ENCODE assay signal across 16 mouse cellular contexts in the genomic region with DNA sequence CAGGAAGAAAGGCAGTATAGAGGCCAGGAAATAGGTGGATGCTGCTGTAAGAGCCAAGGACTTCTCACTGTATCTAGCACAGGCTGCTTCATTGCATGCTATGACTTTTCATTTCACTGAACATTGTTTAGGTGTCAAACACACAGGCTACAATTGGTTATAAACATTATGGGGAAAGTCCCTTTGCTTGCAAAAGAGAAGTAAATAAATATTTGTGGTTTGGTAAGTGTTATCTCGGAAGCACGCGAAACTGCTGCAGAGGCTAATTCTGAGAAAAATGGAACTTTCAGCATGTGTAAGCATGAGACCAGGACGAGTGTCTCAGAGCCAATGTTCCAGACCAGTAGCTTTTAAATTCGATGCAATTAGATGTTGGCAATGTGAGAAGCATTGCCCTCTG. TPM values are rescaled to one million over a fixed set of nuclear protein-coding genes. Genes with fewer than 3 reads are reported as not detected.
DNase-seq lines count a peak whose midpoint lies in the region; ATAC-seq and TF ChIP-seq lines count a peak whose summit lies in the region.
"Had no signal": no experiment of that assay in that cellular context is flagged by ENCODE, and none has a peak within 500 bp of the region (broad histone marks: within the 10 kb centered on the region; RNA-seq: fewer than 3 reads in every experiment).

No protein-coding gene starts in this region.

- peak; percentile 14 for DNase-seq in kidney, adult 2 months
- DNase-seq in kidney, adult 18-20 months: no peak
- DNase-seq in CH12.LX (ENCODE audit: extremely low read depth): peak; percentile 47
- peak; percentile 19 for DNase-seq in naive thymus-derived CD4-positive, alpha-beta T cell, adult 2 months (ENCODE audit: low read depth)
- DNase-seq in layer of hippocampus, postnatal 14 days (ENCODE audit: low spot score in 2 of 2): no peak
- DNase-seq in frontal cortex, postnatal 14 days (ENCODE audit: low spot score in 2 of 2): no peak
- DNase-seq: adrenal gland, postnatal 14 days; gastrocnemius, postnatal 25 days; thymus, postnatal 14 days had no signal

- TF ChIP-seq EP300 in CH12.LX (IDR thresholded peaks at IDR 0.05; ENCODE audit: low read length): peak; percentile 72

- H3K4me1 ChIP-seq in kidney, adult 2 months (ENCODE audit: control insufficient read depth, insufficient read depth, low read length): no peaks in the 10 kb centered on the region
- peaks cover 6 to 21% of the 10 kb centered on the region in 2 experiments for H3K4me1 ChIP-seq in CH12.LX (ENCODE audit: control insufficient read depth in 1 of 2, insufficient read depth in 2 of 2)
- no peaks in the 10 kb centered on the region for H3K4me1 ChIP-seq in forebrain, embryonic 12.5 days
- H3K4me1 ChIP-seq: embryonic facial prominence, embryonic 15.5 days; limb, embryonic 15.5 days; midbrain, embryonic 10.5 days had no signal

- no peak for TF ChIP-seq CTCF in kidney, adult 2 months (conservative IDR thresholded peaks at IDR 0.05; ENCODE audit: insufficient read depth, insufficient read length, low read depth, low read length)
- no peak for TF ChIP-seq CTCF in CH12.LX (conservative IDR thresholded peaks at IDR 0.05 in 1 of 2, IDR thresholded peaks at IDR 0.05 in 1 of 2; ENCODE audit: low read depth in 2 of 2, low read length in 2 of 2)

- no peak overlapping the region for H3K27ac ChIP-seq in kidney, adult 2 months (ENCODE audit: insufficient read depth, low read depth, low read length)
- no peak overlapping the region for H3K27ac ChIP-seq in CH12.LX (ENCODE audit: insufficient read depth, low read depth)
- H3K27ac ChIP-seq in forebrain, embryonic 12.5 days: no peak overlapping the region
- H3K27ac ChIP-seq: embryonic facial prominence, embryonic 15.5 days; hindbrain, embryonic 14.5 days; limb, embryonic 15.5 days; midbrain, embryonic 10.5 days had no signal

- no peaks in the 10 kb centered on the region for H3K36me3 ChIP-seq in kidney, adult 2 months (ENCODE audit: control insufficient read depth, insufficient read depth, low read length)
- H3K36me3 ChIP-seq in CH12.LX (replicated peaks in 1 of 2; ENCODE audit: control insufficient read depth in 1 of 2, insufficient read depth in 1 of 2, low read length in 1 of 2): no peaks in the 10 kb centered on the region
- no peaks in the 10 kb centered on the region for H3K36me3 ChIP-seq in forebrain, embryonic 12.5 days (replicated peaks)
- H3K36me3 ChIP-seq: embryonic facial prominence, embryonic 15.5 days; limb, embryonic 15.5 days; midbrain, embryonic 10.5 days had no signal

- in situ Hi-C loops in CH12.LX (cut with MboI; ENCODE audit: low pct_ligation_motif_present, low pct_unique_long_range_greater_than_20kb, low sequenced_read_pairs): no loop called here

- H3K4me2 ChIP-seq in CH12.LX (ENCODE audit: insufficient read depth, low read depth, poor library complexity, severe bottlenecking): peak overlapping the region; percentile 54
- H3K4me2 ChIP-seq in forebrain, embryonic 12.5 days: no peak overlapping the region
- H3K4me2 ChIP-seq: embryonic facial prominence, embryonic 15.5 days; hindbrain, embryonic 14.5 days; limb, embryonic 15.5 days had no signal

- TF ChIP-seq RAD21 in CH12.LX (IDR thresholded peaks at IDR 0.05; ENCODE audit: low read depth, low read length): no peak

- no peaks in the 10 kb centered on the region for H3K9me3 ChIP-seq in CH12.LX (replicated peaks; ENCODE audit: low read length)
- no peaks in the 10 kb centered on the region for H3K9me3 ChIP-seq in forebrain, embryonic 12.5 days
- H3K9me3 ChIP-seq: embryonic facial prominence, embryonic 15.5 days; limb, embryonic 15.5 days; midbrain, embryonic 10.5 days had no signal

- TF ChIP-seq POLR2A in kidney, adult 2 months (IDR thresholded peaks at IDR 0.05; ENCODE audit: low read depth, low read length): no peak
- TF ChIP-seq POLR2A in CH12.LX (IDR thresholded peaks at IDR 0.05; ENCODE audit: low read depth, low read length): no peak

- 45% methylated on average over 5 of the region's 5 CpGs for WGBS in kidney, adult 2 months
- WGBS in forebrain, embryonic 12.5 days: 84% methylated on average over 5 of the region's 5 CpGs

- H3K79me2 ChIP-seq in CH12.LX (replicated peaks; ENCODE audit: control insufficient read depth, extremely low read depth, insufficient read depth, poor library complexity, severe bottlenecking): no peaks in the 10 kb centered on the region

- no peak overlapping the region for H3K9ac ChIP-seq in CH12.LX (ENCODE audit: insufficient read depth, low read depth)
- H3K9ac ChIP-seq in forebrain, embryonic 12.5 days: no peak overlapping the region
- H3K9ac ChIP-seq: embryonic facial prominence, embryonic 15.5 days; hindbrain, embryonic 14.5 days; limb, embryonic 15.5 days had no signal

- no peak overlapping the region for H3K4me3 ChIP-seq in kidney, adult 2 months (ENCODE audit: insufficient read depth, low read depth, low read length)
- no peak overlapping the region for H3K4me3 ChIP-seq in CH12.LX (replicated peaks in 1 of 3; ENCODE audit: low read depth in 2 of 3, low read length in 2 of 3, poor library complexity in 1 of 3)
- no peak overlapping the region for H3K4me3 ChIP-seq in forebrain, embryonic 12.5 days (replicated peaks)
- H3K4me3 ChIP-seq: embryonic facial prominence, embryonic 15.5 days; limb, embryonic 15.5 days; midbrain, embryonic 10.5 days; myocyte had no signal

- no peaks in the 10 kb centered on the region for H3K27me3 ChIP-seq in kidney, adult 2 months (replicated peaks; ENCODE audit: control insufficient read depth, insufficient read depth, low read length)
- no peaks in the 10 kb centered on the region for H3K27me3 ChIP-seq in CH12.LX (replicated peaks)
- no peaks in the 10 kb centered on the region for H3K27me3 ChIP-seq in forebrain, embryonic 12.5 days
- H3K27me3 ChIP-seq: embryonic facial prominence, embryonic 15.5 days; limb, embryonic 15.5 days had no signal

- peak; percentile 60 for ATAC-seq in common myeloid progenitor, adult 5-6 weeks (replicated peaks; ENCODE audit: low read depth, poor library complexity, severe bottlenecking)
- no peak for ATAC-seq in forebrain, embryonic 12.5 days (ENCODE audit: low FRiP score)

- dilution Hi-C loops in CH12.LX (cut with MboI; ENCODE audit: extremely low pct_ligation_motif_present, extremely low pct_unique_long_range_greater_than_20kb, low sequenced_read_pairs): no loop called here

TF ChIP-seq in CH12.LX, 34 proteins besides CTCF, POLR2A, EP300 and RAD21:
- TF ChIP-seq CHD2 (IDR thresholded peaks at IDR 0.05; ENCODE audit: low read length) (no peak), JUND (conservative IDR thresholded peaks at IDR 0.05; ENCODE audit: low read depth, low read length) (no peak), GABPA (IDR thresholded peaks at IDR 0.05; ENCODE audit: insufficient replicate concordance, low read depth, low read length) (no peak), E2F4 (IDR thresholded peaks at IDR 0.05; ENCODE audit: insufficient replicate concordance, low read depth, low read length) (no peak), SMC3 (IDR thresholded peaks at IDR 0.05; ENCODE audit: low read depth, low read length) (no peak), BHLHE40 (IDR thresholded peaks at IDR 0.05; ENCODE audit: low read depth, low read length) (peak; percentile 76), MAFK (IDR thresholded peaks at IDR 0.05; ENCODE audit: insufficient replicate concordance, low read length) (peak; percentile 56; the same call in 1 of the 2 replicates), NELFE (IDR thresholded peaks at IDR 0.05; ENCODE audit: low read depth, low read length) (no peak), MAX (IDR thresholded peaks at IDR 0.05; ENCODE audit: low read length) (0 out of 2 replicates have a peak, but pooled peaks have one; percentile 53), TBP (conservative IDR thresholded peaks at IDR 0.05; ENCODE audit: low read depth, low read length) (0 out of 2 replicates have a peak, but pooled peaks have one; percentile 24), RCOR1 (conservative IDR thresholded peaks at IDR 0.05; ENCODE audit: low read depth, low read length) (peak; percentile 66; the same call in 1 of the 2 replicates), IRF4 (IDR thresholded peaks at IDR 0.05; ENCODE audit: low read depth, low read length) (peak; percentile 71), ETS1 (conservative IDR thresholded peaks at IDR 0.05; ENCODE audit: low read depth, low read length) (peak; percentile 42; the same call in 1 of the 2 replicates), MEF2A (IDR thresholded peaks at IDR 0.05; ENCODE audit: borderline replicate concordance, low read depth, low read length) (peak; percentile 17; the same call in 1 of the 2 replicates)

RNA-seq across cellular contexts. Expression of a gene that starts 6.0 kb away (rescaled TPM):
- polyA plus RNA-seq in kidney, adult 2 months (2012; rRNA removed): 65.6 and 75.6 TPM in 2 replicates
- total RNA-seq in CH12.LX (2012; rRNA removed) (153 and 164 TPM in 2 replicates), CH12.LX (2014; rRNA removed) (292 and 359 TPM in 2 replicates)
- polyA plus RNA-seq in CH12.LX (2012; ENCODE audit: insufficient read length, low read depth): 285 and 329 TPM in 2 replicates
- total RNA-seq in common myeloid progenitor, adult 5-6 weeks (2017): 209 and 247 TPM in 2 replicates
- total RNA-seq in layer of hippocampus, postnatal 14 days (2021): 100 to 1,000 TPM; 390 to 412 TPM
- 182 and 191 TPM in 2 replicates for polyA plus RNA-seq in forebrain, embryonic 12.5 days (2016; fragmentation: Nextera tagmentation; extraction: Ambion mirVana)

RNA-seq across cellular contexts. Expression of a gene that starts 30.2 kb away (rescaled TPM):
- 29.9 and 33.4 TPM in 2 replicates for polyA plus RNA-seq in kidney, adult 2 months (2012; rRNA removed)
- total RNA-seq in CH12.LX (2012; rRNA removed) (31.3 and 35.0 TPM in 2 replicates), CH12.LX (2014; rRNA removed) (23.2 and 23.8 TPM in 2 replicates)
- polyA plus RNA-seq in CH12.LX (2012; ENCODE audit: insufficient read length, low read depth): 32.6 and 38.4 TPM in 2 replicates
- 85.1 and 92.0 TPM in 2 replicates for total RNA-seq in common myeloid progenitor, adult 5-6 weeks (2017)
- 10 to 100 TPM; 68.4 to 72.2 TPM for total RNA-seq in layer of hippocampus, postnatal 14 days (2021)
- 49.7 and 53.4 TPM in 2 replicates for polyA plus RNA-seq in forebrain, embryonic 12.5 days (2016; fragmentation: Nextera tagmentation; extraction: Ambion mirVana)

RNA-seq across cellular contexts. Expression of a gene that starts 54.2 kb away (rescaled TPM):
- polyA plus RNA-seq in kidney, adult 2 months (2012; rRNA removed): 2.8 and 3.5 TPM in 2 replicates
- 5.3 and 6.3 TPM in 2 replicates for total RNA-seq in CH12.LX (2012; rRNA removed)
- 1.9 and 2.3 TPM in 2 replicates for total RNA-seq in CH12.LX (2014; rRNA removed)
- polyA plus RNA-seq in CH12.LX (2012; ENCODE audit: insufficient read length, low read depth): 3.2 and 4.4 TPM in 2 replicates
- total RNA-seq in common myeloid progenitor, adult 5-6 weeks (2017): 8.9 and 23.2 TPM in 2 replicates
- total RNA-seq in layer of hippocampus, postnatal 14 days (2021): 100 to 1,000 TPM; 108 to 112 TPM
- 11.9 and 12.1 TPM in 2 replicates for polyA plus RNA-seq in forebrain, embryonic 12.5 days (2016; fragmentation: Nextera tagmentation; extraction: Ambion mirVana)

Comparison
In these comparisons a context has a peak if more than half of its experiments do, and no peak if none do; other contexts are left out.
1. DNase-seq: peak in kidney, adult 2 months (single experiment), CH12.LX (single experiment) and naive thymus-derived CD4-positive, alpha-beta T cell, adult 2 months (single experiment); none in kidney, adult 18-20 months (single experiment), layer of hippocampus, postnatal 14 days (0 of 2) and frontal cortex, postnatal 14 days (0 of 2).